Mouse (Mus musculus) lung, postnatal 0 days (tissue): ENCODE measurements at regions not wholly inside any gene's neighbourhood (a gene's known extent, or its start where the extent isn't known, plus 50 kb on each side); places are given as distances from the start of the nearest gene placed in this dataset.

Experiments used
- ATAC-seq: fragments of 200-750 bp; cut with Nextera tagmentation; 2 replicates; pipeline ENCODE4 v1.8.0; 2017; ENCODE audit warnings: moderate library complexity
- DNase-seq: peaks from one replicate; pipeline ENCODE4 v3.0.0-alpha.2; 2016; ENCODE audit warnings: low spot score
- H3K27ac ChIP-seq: fragments of 300-500 bp; sonication (generic); 2 replicates; pipeline ENCODE4 v1.5.1; 2014; ENCODE audit warnings: antibody characterized with exemption, mild to moderate bottlenecking, low read length, mixed read lengths
- H3K27me3 ChIP-seq: fragments of 300-500 bp; sonication (generic); replicated peaks from 2 replicates; pipeline ENCODE4 v1.6.1; 2014; ENCODE audit warnings: low read length, mixed read lengths; ENCODE audit not compliant: insufficient read depth
- H3K36me3 ChIP-seq: fragments of 300-500 bp; sonication (generic); 2 replicates; pipeline ENCODE4 v1.6.1; 2014; ENCODE audit warnings: low read length, mixed read lengths; ENCODE audit not compliant: insufficient read depth
- H3K4me1 ChIP-seq: fragments of 300-500 bp; sonication (generic); 2 replicates; pipeline ENCODE4 v1.6.1; 2014; ENCODE audit warnings: antibody characterized with exemption, low read depth, low read length, mixed read lengths; ENCODE audit not compliant: insufficient read depth
- H3K4me2 ChIP-seq: fragments of 300-500 bp; sonication (generic); replicated peaks from 2 replicates; pipeline ENCODE4 v1.6.1; 2014; ENCODE audit warnings: low read depth, mild to moderate bottlenecking, low read length, moderate library complexity, mixed read lengths
- H3K4me3 ChIP-seq: fragments of 300-500 bp; sonication (generic); 2 replicates; pipeline ENCODE4 v1.5.1; 2014; ENCODE audit warnings: low read depth, low read length
- H3K9ac ChIP-seq: fragments of 300-500 bp; sonication (generic); replicated peaks from 2 replicates; pipeline ENCODE4 v1.6.1; 2014; ENCODE audit warnings: low read depth, mild to moderate bottlenecking
- H3K9me3 ChIP-seq: fragments of 300-500 bp; sonication (generic); 2 replicates; pipeline ENCODE4 v1.6.1; 2016; ENCODE audit warnings: low read length, mixed read lengths
- CTCF ChIP-seq: IDR thresholded peaks from 2 replicates; pipeline ENCODE4 v1.5.1; 2016; ENCODE audit warnings: antibody characterized with exemption, mild to moderate bottlenecking
- EP300 ChIP-seq: IDR thresholded peaks from 2 replicates; pipeline ENCODE4 v1.6.1; 2016; ENCODE audit warnings: antibody characterized with exemption, mild to moderate bottlenecking, control low read depth
- WGBS: fragments of 180-500 bp; shearing (Covaris S2); extraction: QIAGEN DNeasy Blood & Tissue Kit; methylation state at CpG from one replicate; pipeline ENCODE4 v1.1.7; 2014; 5-methylcytosine and 5-hydroxymethylcytosine counted together

GRCm38 (mm10) chr4:95120876-95121275 lies 68.9 kb upstream of the Jun start:
- Histone ChIP-seq H3K27me3 (no peaks in the 10 kb centered on the region), H3K4me1 (peaks cover 6% of the 10 kb centered on the region; the same call in 1 of the 2 replicates), H3K4me2 (no peak overlapping the region), H3K4me3 (no peak overlapping the region), H3K36me3 (no peaks in the 10 kb centered on the region), H3K9me3 (no peaks in the 10 kb centered on the region), H3K9ac (no peak overlapping the region), H3K27ac (no peak overlapping the region)
- no peak for TF ChIP-seq CTCF
- TF ChIP-seq EP300: no peak
- ATAC-seq (no peak), DNase-seq (no peak)
- 95% methylated on average over 1 of the region's 1 CpGs for WGBS

GRCm38 (mm10) chr4:95125346-95125745 lies 73.3 kb upstream of the Jun start:
- Histone ChIP-seq H3K36me3 (no peaks in the 10 kb centered on the region), H3K4me1 (no peaks in the 10 kb centered on the region), H3K4me2 (no peak overlapping the region), H3K27ac (no peak overlapping the region), H3K9ac (no peak overlapping the region), H3K27me3 (no peaks in the 10 kb centered on the region), H3K4me3 (no peak overlapping the region), H3K9me3 (no peaks in the 10 kb centered on the region)
- WGBS: 97% methylated on average over 1 of the region's 1 CpGs
- TF ChIP-seq CTCF: no peak
- no peak for TF ChIP-seq EP300
- DNase-seq (no peak), ATAC-seq (no peak)

- TF ChIP-seq EP300 (no peak), CTCF (no peak)
- Histone ChIP-seq H3K4me1 (no peaks in the 10 kb centered on the region), H3K36me3 (no peaks in the 10 kb centered on the region), H3K9me3 (no peaks in the 10 kb centered on the region), H3K27ac (no peak overlapping the region), H3K4me3 (no peak overlapping the region), H3K4me2 (no peak overlapping the region), H3K27me3 (no peaks in the 10 kb centered on the region), H3K9ac (no peak overlapping the region)
- WGBS: 87% methylated on average over 2 of the region's 2 CpGs
- DNase-seq (no peak), ATAC-seq (no peak)
Measured at GRCm38 (mm10) chr4:95127970-95128369, 75.9 kb upstream of the Jun start.

GRCm38 (mm10) chr4:95133815-95134214 lies 81.8 kb upstream of the Jun start:
- DNase-seq: no peak
- TF ChIP-seq EP300: no peak
- Histone ChIP-seq H3K4me3 (no peak overlapping the region), H3K27ac (no peak overlapping the region), H3K4me1 (no peaks in the 10 kb centered on the region), H3K27me3 (no peaks in the 10 kb centered on the region), H3K4me2 (no peak overlapping the region), H3K9me3 (no peaks in the 10 kb centered on the region), H3K36me3 (no peaks in the 10 kb centered on the region), H3K9ac (no peak overlapping the region)
- no peak for ATAC-seq
- 30% methylated on average over 3 of the region's 3 CpGs for WGBS

GRCm38 (mm10) chr4:95134611-95135010 lies 82.6 kb upstream of the Jun start:
- Histone ChIP-seq H3K4me3 (no peak overlapping the region), H3K4me2 (no peak overlapping the region), H3K36me3 (no peaks in the 10 kb centered on the region), H3K27me3 (no peaks in the 10 kb centered on the region), H3K9ac (no peak overlapping the region), H3K4me1 (no peaks in the 10 kb centered on the region), H3K9me3 (no peaks in the 10 kb centered on the region), H3K27ac (no peak overlapping the region)
- DNase-seq (no peak), ATAC-seq (no peak)
- 68% methylated on average over 5 of the region's 5 CpGs for WGBS
- no peak for TF ChIP-seq CTCF
- TF ChIP-seq EP300: no peak

GRCm38 (mm10) chr4:95137413-95138143 lies 85.6 kb upstream of the Jun start:
- no peak for TF ChIP-seq EP300
- no peak for TF ChIP-seq CTCF
- 73% methylated on average over 12 of the region's 12 CpGs for WGBS
- no peak for ATAC-seq
- Histone ChIP-seq H3K27me3 (no peaks in the 10 kb centered on the region), H3K9ac (no peak overlapping the region), H3K4me2 (no peak overlapping the region), H3K36me3 (no peaks in the 10 kb centered on the region), H3K4me3 (no peak overlapping the region), H3K4me1 (0 out of 2 replicates have a peak, but pooled peaks cover 3% of the 10 kb centered on the region), H3K9me3 (no peaks in the 10 kb centered on the region), H3K27ac (no peak overlapping the region)
- DNase-seq: no peak

- DNase-seq (no peak), ATAC-seq (no peak)
- H3K4me1 ChIP-seq: 0 out of 2 replicates have a peak, but pooled peaks cover 3% of the 10 kb centered on the region
- no peak overlapping the region for H3K4me3 ChIP-seq
- H3K27me3 ChIP-seq: no peaks in the 10 kb centered on the region
- no peaks in the 10 kb centered on the region for H3K9me3 ChIP-seq
- H3K9ac ChIP-seq: no peak overlapping the region
- no peak overlapping the region for H3K27ac ChIP-seq
- no peak overlapping the region for H3K4me2 ChIP-seq
- no peaks in the 10 kb centered on the region for H3K36me3 ChIP-seq
- WGBS: 32% methylated on average over 2 of the region's 2 CpGs
- TF ChIP-seq CTCF (no peak), EP300 (no peak)
Measured at GRCm38 (mm10) chr4:95138676-95139075, 86.7 kb upstream of the Jun start.
